Mouse (Mus musculus): Measurements from ENCODE around the gene Soat1.
"Not testable (repeated sequence)": the region's sequence is repeated elsewhere in the genome, so short reads cannot be mapped to it uniquely, and the experiment has no call there.

Soat1 gene

GRCm38 (mm10) chr1:156425746-156426145 lies 48.4 kb downstream of the Soat1 start:
- no peak for DNase-seq (ENCODE audit: low read depth, low spot score)

DNA sequence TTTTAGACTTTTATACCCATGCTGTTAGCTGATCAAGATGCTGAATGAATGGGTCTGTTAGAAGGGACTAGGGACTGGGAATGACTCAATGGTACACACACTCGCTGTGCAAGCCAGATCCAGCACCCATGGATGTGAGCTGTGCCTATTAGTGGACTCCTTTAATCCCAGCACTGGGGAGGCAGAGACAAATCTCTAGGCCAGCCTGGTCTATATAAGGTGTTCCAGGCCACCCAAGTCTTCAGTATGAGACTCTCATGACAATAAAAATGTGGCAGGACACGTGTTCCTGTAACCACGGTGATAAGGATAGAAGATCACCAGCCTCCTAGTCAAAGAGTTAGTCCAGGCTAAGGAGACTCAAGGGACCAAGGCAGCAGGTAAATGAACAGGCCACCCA lies 50.1 kb downstream of the Soat1 start:
- no peak for DNase-seq (ENCODE audit: low read depth, low spot score)

GRCm38 (mm10) chr1:156423493-156423892 lies 50.6 kb downstream of the Soat1 start:
- no peak for DNase-seq (ENCODE audit: low read depth, low spot score)

DNA sequence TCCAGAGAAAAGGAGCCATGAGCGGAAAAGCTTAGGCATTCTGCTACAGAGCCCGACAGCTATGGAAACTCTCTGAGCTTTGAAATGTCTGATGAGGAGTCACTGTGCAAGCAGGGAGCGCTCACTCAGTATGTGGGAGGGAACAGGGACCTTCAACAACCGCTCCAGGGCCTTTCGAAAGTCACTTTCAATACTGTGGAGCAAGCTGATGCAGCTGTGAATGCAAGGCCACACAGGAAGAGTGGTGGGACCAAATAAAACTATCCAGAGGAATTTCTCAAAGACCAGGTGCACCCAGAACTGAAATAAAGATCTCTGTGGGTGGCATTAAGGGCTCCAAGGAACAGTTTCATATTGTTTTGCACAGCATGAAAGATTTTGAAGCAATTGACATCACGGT lies 51.3 kb downstream of the Soat1 start:
- no peak for DNase-seq (ENCODE audit: low read depth, low spot score)

DNA sequence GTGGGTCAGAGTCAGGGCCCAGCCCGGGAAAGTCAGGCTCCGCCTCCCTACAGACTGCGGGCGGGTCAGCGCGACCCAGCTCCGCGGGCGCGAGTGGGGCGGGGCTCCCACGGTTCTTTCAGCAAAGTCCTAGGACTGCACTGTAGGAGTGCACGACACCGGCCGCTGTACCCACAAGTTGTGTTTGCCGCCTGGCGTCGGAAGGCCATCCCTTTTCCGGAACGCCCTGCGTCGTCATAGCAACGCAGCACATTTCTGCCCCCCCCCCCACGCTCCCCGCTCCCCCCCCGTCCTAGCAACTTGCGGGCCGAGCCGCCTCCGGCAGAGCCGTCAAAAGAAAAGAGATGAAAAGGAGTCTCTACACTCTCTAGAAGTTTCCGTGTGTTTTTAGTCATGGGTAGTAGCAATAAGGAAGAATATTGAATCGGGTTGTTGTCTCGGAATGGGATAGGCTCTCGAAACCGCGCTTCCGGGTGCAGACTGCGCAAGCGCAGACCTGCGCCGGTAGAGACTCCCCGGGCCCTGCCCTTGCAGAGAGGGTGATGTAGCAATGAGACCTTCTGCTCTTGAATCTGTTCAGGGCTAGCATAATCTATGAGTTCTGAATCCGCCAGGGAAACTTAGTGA lies 53.3 kb downstream of the Soat1 start, which contains the start of gene Axdnd1:
Gene Axdnd1, minus strand, starts transcription at position 489 of the 627 bp plus-strand sequence.
- peak; percentile 93 for DNase-seq (ENCODE audit: low read depth, low spot score)

GRCm38 (mm10) chr1:156418170-156418569 lies 56.0 kb downstream of the Soat1 start:
- DNase-seq (ENCODE audit: low read depth, low spot score), result peak; percentile 58

- DNase-seq (ENCODE audit: low read depth, low spot score), result no peak
Observed at GRCm38 (mm10) chr1:156408521-156408920, 65.6 kb downstream of the Soat1 start.

DNA sequence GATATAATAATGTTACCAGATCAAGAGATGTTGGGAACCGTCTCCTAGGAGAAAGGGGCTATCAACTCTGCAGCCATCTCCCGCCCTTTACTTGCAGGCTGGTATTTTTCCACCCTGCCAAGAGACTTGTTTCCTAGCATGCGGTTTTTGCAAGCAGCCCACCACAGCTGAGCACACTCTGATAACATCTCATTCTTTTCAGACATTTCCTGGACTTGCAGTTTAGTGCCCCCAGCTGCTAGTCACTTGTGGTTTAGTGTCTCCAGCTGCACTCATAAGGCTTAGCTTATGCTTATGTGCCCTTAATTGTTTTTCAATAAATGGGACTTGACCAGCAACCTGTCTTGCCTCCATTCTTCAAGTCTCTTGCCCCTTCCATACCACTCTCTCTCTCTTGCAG lies 66.1 kb downstream of the Soat1 start:
- DNase-seq (ENCODE audit: low read depth, low spot score), result no peak

DNA sequence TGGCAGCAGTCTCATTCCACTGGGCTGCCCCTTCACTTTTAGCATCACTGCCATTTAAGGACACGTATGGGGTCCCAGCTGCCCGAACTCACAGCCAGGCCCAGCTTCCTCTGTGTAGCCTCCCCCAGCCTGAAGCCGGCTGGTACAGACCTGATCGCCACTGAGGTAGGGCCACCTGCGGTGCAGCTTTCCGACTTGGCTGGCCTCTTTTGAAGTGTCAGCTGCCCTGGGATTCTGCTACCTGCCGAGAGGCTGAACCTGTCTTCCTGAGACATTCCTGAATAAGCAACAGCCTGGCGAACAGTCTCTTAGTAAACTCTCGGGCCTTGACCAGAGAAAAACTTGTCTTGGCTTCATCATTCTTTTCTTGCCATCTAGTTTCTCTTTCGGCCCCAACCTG lies 70.9 kb downstream of the Soat1 start:
- DNase-seq (ENCODE audit: low read depth, low spot score), result peak; percentile 56

DNA sequence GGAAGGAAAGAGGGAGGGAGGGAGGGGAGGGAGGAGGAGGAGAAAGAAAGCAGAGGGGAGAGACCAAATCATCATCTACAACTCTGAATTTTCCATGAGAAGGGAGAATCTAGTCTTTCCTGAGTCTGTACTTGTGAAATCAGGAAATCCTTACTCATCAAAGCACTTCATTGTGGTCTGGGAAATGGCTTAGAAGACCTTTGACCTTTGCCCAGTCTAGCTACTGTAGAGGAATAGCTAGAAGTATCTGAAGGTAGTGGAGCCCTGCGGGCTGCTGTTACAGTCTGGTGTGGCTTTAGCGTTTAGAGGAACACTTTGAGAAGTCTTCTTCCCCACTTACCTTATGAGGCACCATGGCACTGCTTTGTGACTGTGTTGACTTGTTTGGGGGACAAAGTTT lies 71.6 kb downstream of the Soat1 start:
- no peak for DNase-seq (ENCODE audit: low read depth, low spot score)

DNA sequence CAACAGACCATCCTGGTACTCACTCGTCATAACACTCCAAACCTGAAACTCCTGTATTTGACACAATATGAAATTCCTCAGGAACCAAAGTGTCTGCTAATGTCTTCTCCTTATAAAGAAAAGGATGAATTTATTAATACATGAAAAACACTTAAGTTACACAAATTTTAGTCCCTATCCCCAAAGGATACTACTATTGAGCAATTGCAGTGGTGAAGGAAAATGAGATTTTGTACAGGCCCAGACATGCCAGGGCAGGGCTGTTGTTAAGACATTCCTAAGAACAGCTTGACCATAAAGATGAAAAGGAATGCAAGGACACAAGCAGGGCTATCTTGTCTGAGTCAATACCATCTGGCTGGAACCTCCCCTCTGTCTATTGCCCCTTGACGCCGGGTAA lies 74.0 kb downstream of the Soat1 start:
- not testable (repeated sequence) for DNase-seq (ENCODE audit: low read depth, low spot score)

DNA sequence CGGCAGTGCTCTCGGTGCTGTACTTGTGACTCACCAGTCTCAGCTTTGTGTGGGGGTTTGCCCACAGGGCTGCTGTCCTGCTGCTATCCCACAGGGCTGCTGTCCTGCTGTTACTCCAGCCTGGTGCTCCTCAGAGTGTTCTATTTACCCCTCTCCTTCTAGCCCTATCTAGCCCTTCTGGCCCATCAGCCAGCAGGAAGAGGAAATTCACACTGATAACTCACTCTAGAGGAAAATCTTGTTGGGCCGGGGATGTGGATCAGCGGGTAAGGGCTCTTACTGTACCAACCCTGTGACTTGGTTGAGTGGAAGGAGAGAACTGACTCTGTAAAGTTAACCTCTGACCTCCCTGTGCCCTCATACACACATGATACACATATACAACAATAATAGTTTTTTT lies 81.0 kb downstream of the Soat1 start:
- DNase-seq (ENCODE audit: low read depth, low spot score), result no peak

DNA sequence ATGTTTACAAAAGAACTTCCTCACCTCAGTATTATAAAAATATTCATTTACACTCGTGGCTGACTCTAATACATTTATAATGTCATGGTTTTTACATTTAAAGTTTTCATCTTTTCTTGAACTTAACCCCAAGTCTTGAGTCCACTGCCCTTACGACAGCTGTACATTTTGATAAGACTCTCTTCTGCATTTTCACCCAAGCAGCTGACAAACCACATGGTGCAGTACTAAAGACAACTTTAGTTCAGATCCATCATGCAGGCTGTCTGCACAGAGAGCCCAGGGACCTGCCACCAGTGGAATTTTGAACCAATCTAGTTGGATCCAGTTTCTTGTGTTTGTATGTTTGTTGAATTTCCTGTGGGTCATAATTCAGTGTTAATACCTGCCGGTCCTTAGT lies 87.3 kb downstream of the Soat1 start:
- DNase-seq (ENCODE audit: low read depth, low spot score), result no peak

DNA sequence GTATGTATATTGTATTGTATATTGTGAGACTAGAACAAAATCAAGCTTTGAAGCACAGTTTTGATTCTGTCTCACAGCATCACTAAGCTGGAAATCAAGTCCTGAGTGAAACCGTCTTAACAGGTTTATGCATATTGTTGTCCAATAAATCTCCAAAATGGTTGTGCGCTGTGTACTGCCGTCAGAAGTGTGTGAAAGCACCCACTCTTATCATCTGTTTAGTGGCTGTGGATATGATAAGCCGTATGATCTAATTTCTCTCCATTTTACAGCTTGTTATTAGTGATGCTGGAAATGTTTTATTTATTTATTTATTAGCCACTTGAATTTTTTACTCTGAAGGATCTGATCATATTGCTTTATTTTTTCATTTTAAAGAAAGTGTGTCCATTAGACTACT lies 87.9 kb downstream of the Soat1 start:
- DNase-seq (ENCODE audit: low read depth, low spot score), result no peak

DNA sequence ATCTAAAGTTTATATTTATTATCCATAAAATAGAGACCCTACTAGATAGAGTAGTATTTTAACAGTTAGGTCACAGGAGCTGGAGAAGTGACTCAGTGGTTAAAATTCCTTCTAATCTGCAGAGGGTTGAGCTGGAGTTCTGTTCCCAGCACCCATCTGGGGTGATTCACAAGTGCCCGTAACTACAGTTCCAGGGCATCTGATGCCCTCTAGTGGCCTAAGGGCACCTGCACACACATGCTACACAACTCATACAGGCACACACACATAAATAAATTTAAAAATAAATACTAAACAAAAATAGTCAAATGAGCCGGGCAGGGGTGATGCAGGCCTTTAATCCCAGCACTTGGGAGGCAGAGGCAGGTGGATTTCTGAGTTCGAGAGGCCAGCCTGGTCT lies 92.9 kb downstream of the Soat1 start:
- DNase-seq (ENCODE audit: low read depth, low spot score), result peak; percentile 54
